21 mouse cellular contexts compared by ENCODE assay signal in genomic region chr17:74180889-74181288, GRCm38 (mm10).
"Had no signal": no experiment of that assay in that cellular context is flagged by ENCODE, and none has a peak within 500 bp of the region (broad histone marks: within the 10 kb centered on the region; RNA-seq: fewer than 3 reads in every experiment).

No protein-coding gene starts in this region.

- H3K4me2 ChIP-seq: limb, embryonic 12.5 days; limb, embryonic 15.5 days; liver, embryonic 12.5 days; liver, embryonic 15.5 days; midbrain, embryonic 13.5 days; neural tube, embryonic 13.5 days; stomach, embryonic 15.5 days had no signal

- DNase-seq: kidney, postnatal 14 days; kidney, postnatal 4 days; left cerebral cortex, postnatal 4 days; lung, adult 2 months; lung, postnatal 14 days; retina, postnatal 1 day; right cerebral cortex, postnatal 25 days; spleen, adult 18-20 months; thymus, postnatal 25 days had no signal

- H3K27me3 ChIP-seq: limb, embryonic 12.5 days; limb, embryonic 15.5 days; liver, embryonic 12.5 days; liver, embryonic 15.5 days; megakaryocyte, embryonic 14.5 days; midbrain, embryonic 13.5 days; neural tube, embryonic 13.5 days; stomach, embryonic 15.5 days had no signal

- H3K4me1 ChIP-seq: limb, embryonic 12.5 days; limb, embryonic 15.5 days; liver, embryonic 15.5 days; megakaryocyte, embryonic 14.5 days; midbrain, embryonic 10.5 days; midbrain, embryonic 13.5 days; neural tube, embryonic 13.5 days; stomach, embryonic 15.5 days had no signal

- H3K4me3 ChIP-seq: limb, embryonic 12.5 days; limb, embryonic 15.5 days; liver, embryonic 12.5 days; liver, embryonic 15.5 days; megakaryocyte, embryonic 14.5 days; midbrain, embryonic 10.5 days; midbrain, embryonic 13.5 days; myocyte; neural tube, embryonic 13.5 days; stomach, embryonic 15.5 days had no signal

- H3K36me3 ChIP-seq: limb, embryonic 15.5 days; liver, embryonic 12.5 days; midbrain, embryonic 10.5 days; midbrain, embryonic 13.5 days; neural tube, embryonic 13.5 days; stomach, embryonic 15.5 days had no signal

- H3K9ac ChIP-seq: limb, embryonic 12.5 days; limb, embryonic 15.5 days; liver, embryonic 12.5 days; liver, embryonic 15.5 days; midbrain, embryonic 13.5 days; neural tube, embryonic 13.5 days; stomach, embryonic 15.5 days had no signal

- H3K9me3 ChIP-seq: limb, embryonic 12.5 days; limb, embryonic 15.5 days; liver, embryonic 12.5 days; liver, embryonic 15.5 days; megakaryocyte, embryonic 14.5 days; midbrain, embryonic 10.5 days; midbrain, embryonic 13.5 days; neural tube, embryonic 13.5 days; stomach, embryonic 15.5 days had no signal

- H3K27ac ChIP-seq: limb, embryonic 12.5 days; limb, embryonic 15.5 days; liver, embryonic 12.5 days; liver, embryonic 15.5 days; macrophage; midbrain, embryonic 10.5 days; midbrain, embryonic 13.5 days; neural tube, embryonic 13.5 days; stomach, embryonic 15.5 days had no signal

- ATAC-seq: liver, embryonic 12.5 days; midbrain, embryonic 13.5 days; midbrain, embryonic 16.5 days had no signal
